Mouse (Mus musculus) gastrocnemius, postnatal 10 days (tissue): Measurements from ENCODE around the gene Gm21913. TPM values are rescaled to one million over a fixed set of nuclear protein-coding genes. Genes with fewer than 3 reads are reported as not detected.
"Not testable (repeated sequence)": the region's sequence is repeated elsewhere in the genome, so short reads cannot be mapped to it uniquely, and the experiment has no call there.

Experiments used
- DNase-seq: peaks from one replicate; pipeline ENCODE4 v3.0.0; 2021; ENCODE audit warnings: mixed read lengths
- long read RNA-seq, 2 experiments: library from polyadenylated mRNA; stranded (forward); transcript quantifications; one replicate each; pipeline ENCODE4 v2.0.0; 2021
- total RNA-seq, 2 experiments: library from RNA; stranded (reverse); gene quantifications; 2 replicates each; pipeline ENCODE4 v1.2.3; 2021

The Gm21913 gene
- not detected for total RNA-seq
- long read RNA-seq, experiment 1, result 0 reads
- long read RNA-seq, experiment 2, result 0 reads

- not testable (repeated sequence) for DNase-seq
Observed at GRCm38 (mm10) chrY:74623596-74623995, at the start of gene Gm21913. Gm21913 (plus strand) TSS chrY:74623896.

Other genes with a start within 250 kb of the Gm21913 start
- gene Gm29110, start 153.4 kb upstream of the Gm21913 start, total RNA-seq, result not detected